Mouse (Mus musculus) forebrain, embryonic 14.5 days (tissue): ENCODE results near the gene Gemin6. TPM values are rescaled to one million over a fixed set of nuclear protein-coding genes. Genes with fewer than 3 reads are reported as not detected.
"Not testable (repeated sequence)": the region's sequence is repeated elsewhere in the genome, so short reads cannot be mapped to it uniquely, and the experiment has no call there.

Source experiments
- ATAC-seq: fragments of 200-750 bp; cut with Nextera tagmentation; 2 replicates; pipeline ENCODE4 v1.8.0; 2017; ENCODE audit warnings: mild to moderate bottlenecking, moderate library complexity
- DNase-seq: peaks from one replicate; pipeline ENCODE4 v3.0.0-alpha.2; 2015; ENCODE audit warnings: low spot score
- H3K27ac ChIP-seq: fragments of 300-500 bp; sonication (generic); 2 replicates; pipeline ENCODE4 v1.5.1; 2014; ENCODE audit warnings: low read depth, mild to moderate bottlenecking, control low read depth, low read length, moderate library complexity
- H3K27me3 ChIP-seq: fragments of 300-500 bp; sonication (generic); replicated peaks from 2 replicates; pipeline ENCODE4 v1.6.1; 2014; ENCODE audit warnings: low read length, control low read depth, mixed read lengths; ENCODE audit not compliant: control insufficient read depth, insufficient read depth
- H3K36me3 ChIP-seq: fragments of 300-500 bp; sonication (generic); 2 replicates; pipeline ENCODE4 v1.6.1; 2014; ENCODE audit warnings: low read length, control low read depth; ENCODE audit not compliant: control insufficient read depth, insufficient read depth
- H3K4me1 ChIP-seq: fragments of 300-500 bp; sonication (generic); 2 replicates; pipeline ENCODE4 v1.6.1; 2014; ENCODE audit warnings: antibody characterized with exemption, low read length, control low read depth; ENCODE audit not compliant: control insufficient read depth, insufficient read depth
- H3K4me2 ChIP-seq: fragments of 300-500 bp; sonication (generic); 2 replicates; pipeline ENCODE4 v1.6.1; 2014; ENCODE audit warnings: mild to moderate bottlenecking, control low read depth, low read length
- H3K4me3 ChIP-seq: fragments of 300-500 bp; sonication (generic); 2 replicates; pipeline ENCODE4 v1.5.1; 2014; ENCODE audit warnings: low read depth, low read length, control low read depth
- H3K9ac ChIP-seq: fragments of 300-500 bp; sonication (generic); 2 replicates; pipeline ENCODE4 v1.6.1; 2014; ENCODE audit warnings: mild to moderate bottlenecking, low read length, control low read depth, moderate library complexity
- H3K9me3 ChIP-seq: fragments of 300-500 bp; sonication (generic); replicated peaks from 2 replicates; pipeline ENCODE4 v1.6.1; 2016; ENCODE audit warnings: low read length, control low read depth, mixed read lengths; ENCODE audit not compliant: control insufficient read depth
- WGBS: fragments of 180-500 bp; shearing (Covaris S2); extraction: QIAGEN DNeasy Blood & Tissue Kit; methylation state at CpG from one replicate; pipeline ENCODE4 v1.1.7; 2014; 5-methylcytosine and 5-hydroxymethylcytosine counted together
- polyA plus RNA-seq: library from polyadenylated mRNA; unstranded; fragments of >200 nt; fragmentation: Nextera tagmentation; extraction: Ambion mirVana; gene quantifications from 2 replicates; pipeline ENCODE4 v1.2.1, GENCODE M21; 2014

The Gemin6 gene
- polyA plus RNA-seq, result 30.1 and 34.4 TPM in 2 replicates

DNA sequence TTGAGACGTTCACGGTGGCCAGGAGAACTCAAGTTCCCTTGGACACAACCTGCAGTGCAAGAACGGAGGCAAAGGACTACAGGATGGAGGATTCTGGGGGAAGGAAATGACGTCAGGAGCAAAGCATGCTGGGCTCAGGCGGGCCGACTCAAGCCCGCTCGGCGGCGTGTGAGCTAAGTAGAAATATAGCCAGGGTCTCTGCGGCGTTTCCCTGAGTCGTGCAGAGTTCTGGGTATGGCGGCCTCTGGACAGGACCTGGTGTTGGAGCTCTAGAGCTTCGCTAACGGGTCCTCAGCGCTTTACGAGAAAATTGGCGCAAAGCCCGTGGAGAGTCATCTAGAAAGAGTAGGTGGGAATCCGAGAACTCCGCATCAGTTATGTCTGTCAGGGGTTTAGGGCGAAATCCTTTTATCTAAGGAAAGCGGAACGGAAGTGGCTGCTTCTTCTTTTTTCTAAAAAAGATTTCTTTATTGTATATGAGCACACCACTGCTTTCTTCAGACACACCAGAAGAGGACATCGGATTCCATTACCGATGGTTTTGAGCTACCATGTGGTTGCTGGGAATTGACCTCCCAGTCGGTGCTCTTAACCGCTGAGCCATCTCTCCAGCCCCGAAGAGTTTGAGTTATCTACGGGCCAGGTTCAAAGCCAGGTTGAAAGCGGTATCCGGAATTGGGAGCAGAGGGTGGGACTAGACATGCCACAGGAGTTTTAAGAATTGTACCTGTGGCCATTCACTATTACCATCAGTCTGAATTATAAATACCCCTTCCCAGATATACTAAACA is at the start of gene Gemin6:
Gene Gemin6 (plus strand): TSS at position 116 of the 791 bp plus-strand sequence.
- H3K4me2 ChIP-seq, result peak within 1 kb of the TSS; percentile 69
- peak within 1 kb of the TSS; percentile 56 for H3K4me3 ChIP-seq
- WGBS, result under 1% methylated on average over 33 of the region's 33 CpGs
- peak within 1 kb of the TSS; percentile 72 for H3K9ac ChIP-seq
- no peaks in the 10 kb centered on the region for H3K27me3 ChIP-seq
- peaks cover 8% of the 10 kb centered on the region; the same call in 1 of the 2 replicates for H3K36me3 ChIP-seq
- H3K4me1 ChIP-seq, result peaks cover 3% of the 10 kb centered on the region; the same call in 1 of the 2 replicates
- ATAC-seq, result peak; percentile 98
- peak within 1 kb of the TSS; percentile 75 for H3K27ac ChIP-seq
- no peaks in the 10 kb centered on the region for H3K9me3 ChIP-seq
- peak; percentile 97 for DNase-seq

DNA sequence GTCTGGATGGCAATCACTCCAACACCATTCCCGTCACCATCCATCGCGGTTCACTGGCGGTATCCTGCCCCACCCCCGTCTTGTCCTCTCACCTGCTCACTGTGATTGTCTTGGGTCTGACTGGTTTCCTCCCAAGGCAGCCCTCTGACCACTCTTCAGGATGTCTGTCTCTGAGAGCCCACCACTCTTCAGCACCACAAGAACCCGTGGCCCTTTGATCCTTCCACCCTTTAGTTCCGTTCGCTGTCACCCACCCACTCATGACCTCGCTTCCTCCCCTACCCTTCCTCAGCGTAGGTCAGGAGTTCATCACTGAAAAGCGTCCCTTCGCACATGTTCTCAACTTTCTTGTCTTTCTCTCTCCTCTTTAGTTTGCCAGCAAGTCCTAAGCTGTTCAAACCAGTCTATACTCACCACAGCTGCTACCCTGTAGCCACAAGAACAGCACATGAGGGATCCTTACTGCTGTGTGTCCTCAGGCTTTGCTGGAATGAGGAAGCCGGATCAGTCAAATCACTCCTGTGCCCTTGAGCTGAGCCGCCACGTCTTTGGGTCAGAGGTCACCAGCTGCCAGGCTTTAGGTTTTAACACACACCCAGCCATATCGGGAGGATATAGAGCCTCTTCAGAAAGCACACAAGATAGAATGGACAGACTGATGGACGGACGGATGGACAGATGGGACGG is 49.4 kb upstream of the Gemin6 start:
- DNase-seq, result no peak
- ATAC-seq, result no peak
- H3K9me3 ChIP-seq, result no peaks in the 10 kb centered on the region
- H3K27ac ChIP-seq, result no peak overlapping the region
- H3K36me3 ChIP-seq, result no peaks in the 10 kb centered on the region
- H3K9ac ChIP-seq, result no peak overlapping the region
- H3K4me2 ChIP-seq, result no peak overlapping the region
- H3K27me3 ChIP-seq, result no peaks in the 10 kb centered on the region
- H3K4me1 ChIP-seq, result no peaks in the 10 kb centered on the region
- H3K4me3 ChIP-seq, result no peak overlapping the region
- WGBS, result 88% methylated on average over 19 of the region's 19 CpGs

- Histone ChIP-seq H3K36me3 (no peaks in the 10 kb centered on the region), H3K4me3 (no peak overlapping the region), H3K4me1 (no peaks in the 10 kb centered on the region), H3K9ac (no peak overlapping the region), H3K27ac (no peak overlapping the region), H3K27me3 (no peaks in the 10 kb centered on the region), H3K9me3 (no peaks in the 10 kb centered on the region), H3K4me2 (no peak overlapping the region)
- WGBS, result 63% methylated on average over 4 of the region's 4 CpGs
- DNase-seq (no peak), ATAC-seq (no peak)
Observed at GRCm38 (mm10) chr17:80175386-80175739, 48.9 kb upstream of the Gemin6 start.

DNA sequence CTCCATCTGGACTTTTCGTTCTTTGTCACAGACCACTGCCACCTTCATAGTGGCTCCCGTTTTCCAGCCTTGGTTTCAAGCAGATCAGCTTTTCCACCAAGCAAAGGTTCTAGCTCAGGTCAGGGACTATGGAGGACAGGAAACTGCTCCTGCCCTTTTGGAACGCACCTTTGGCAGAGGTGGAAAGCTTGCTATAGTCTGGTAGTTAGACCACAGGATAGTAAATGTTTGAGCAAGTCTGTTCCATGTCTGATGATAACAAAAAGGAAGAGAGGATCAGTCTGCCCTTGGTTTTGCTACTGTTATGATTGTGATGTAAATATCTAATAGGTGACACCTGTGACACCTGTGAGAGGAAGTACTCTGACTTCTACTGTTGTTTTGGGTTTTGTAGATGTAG is 48.3 kb upstream of the Gemin6 start:
- 83% methylated on average over 3 of the region's 3 CpGs for WGBS
- Histone ChIP-seq H3K4me2 (no peak overlapping the region), H3K9me3 (no peaks in the 10 kb centered on the region), H3K9ac (no peak overlapping the region), H3K36me3 (no peaks in the 10 kb centered on the region), H3K27me3 (no peaks in the 10 kb centered on the region), H3K4me1 (no peaks in the 10 kb centered on the region), H3K27ac (no peak overlapping the region), H3K4me3 (no peak overlapping the region)
- DNase-seq, result no peak
- ATAC-seq, result no peak

GRCm38 (mm10) chr17:80178846-80179245 is 45.4 kb upstream of the Gemin6 start:
- H3K27me3 ChIP-seq, H3K9me3 ChIP-seq, DNase-seq, H3K9ac ChIP-seq, H3K27ac ChIP-seq, H3K4me2 ChIP-seq, H3K4me3 ChIP-seq, ATAC-seq, H3K4me1 ChIP-seq, H3K36me3 ChIP-seq: not testable (repeated sequence)
- 95% methylated on average over 3 of the region's 3 CpGs for WGBS

GRCm38 (mm10) chr17:80179959-80180358 is 44.3 kb upstream of the Gemin6 start:
- under 1% methylated on average over 6 of the region's 6 CpGs for WGBS
- H3K4me1 ChIP-seq, result no peaks in the 10 kb centered on the region
- H3K9ac ChIP-seq, result no peak overlapping the region
- peak; percentile 90 for ATAC-seq
- no peak overlapping the region for H3K27ac ChIP-seq
- H3K4me3 ChIP-seq, result no peak overlapping the region
- H3K27me3 ChIP-seq, result no peaks in the 10 kb centered on the region
- H3K9me3 ChIP-seq, result no peaks in the 10 kb centered on the region
- peak; percentile 90 for DNase-seq
- H3K36me3 ChIP-seq, result no peaks in the 10 kb centered on the region
- no peak overlapping the region for H3K4me2 ChIP-seq

- no peak overlapping the region for H3K4me3 ChIP-seq
- H3K9ac ChIP-seq, result no peak overlapping the region
- H3K27ac ChIP-seq, result no peak overlapping the region
- H3K36me3 ChIP-seq, result no peaks in the 10 kb centered on the region
- H3K9me3 ChIP-seq, result no peaks in the 10 kb centered on the region
- no peaks in the 10 kb centered on the region for H3K4me1 ChIP-seq
- DNase-seq, result no peak
- H3K4me2 ChIP-seq, result no peak overlapping the region
- no peaks in the 10 kb centered on the region for H3K27me3 ChIP-seq
- ATAC-seq, result 0 out of 2 replicates have a peak, but pooled peaks have one; percentile 30
Observed at GRCm38 (mm10) chr17:80180468-80180867, 43.8 kb upstream of the Gemin6 start.

- no peak for DNase-seq
- no peak for ATAC-seq
- Histone ChIP-seq H3K27me3 (no peaks in the 10 kb centered on the region), H3K4me1 (no peaks in the 10 kb centered on the region), H3K4me2 (no peak overlapping the region), H3K36me3 (no peaks in the 10 kb centered on the region), H3K4me3 (no peak overlapping the region), H3K27ac (no peak overlapping the region), H3K9me3 (no peaks in the 10 kb centered on the region), H3K9ac (no peak overlapping the region)
- WGBS, result 87% methylated on average over 10 of the region's 10 CpGs
Observed at GRCm38 (mm10) chr17:80183615-80184014, 40.6 kb upstream of the Gemin6 start.

- Histone ChIP-seq H3K9ac (no peak overlapping the region), H3K9me3 (no peaks in the 10 kb centered on the region), H3K4me2 (no peak overlapping the region), H3K4me3 (no peak overlapping the region), H3K36me3 (peaks cover 25% of the 10 kb centered on the region; the same call in 1 of the 2 replicates), H3K27me3 (no peaks in the 10 kb centered on the region), H3K27ac (no peak overlapping the region), H3K4me1 (no peaks in the 10 kb centered on the region)
- WGBS, result 70% methylated on average over 5 of the region's 5 CpGs
- peak; percentile 42; the same call in 1 of the 2 replicates for ATAC-seq
- peak; percentile 72 for DNase-seq
Observed at GRCm38 (mm10) chr17:80193075-80193474, 31.2 kb upstream of the Gemin6 start.
